Mouse (Mus musculus) liver, embryonic 16.5 days (tissue): ENCODE data around the gene Tufm. TPM values are rescaled to one million over a fixed set of nuclear protein-coding genes. Genes with fewer than 3 reads are reported as not detected.

ENCODE experiments used
- ATAC-seq: fragments of 200-750 bp; cut with Nextera tagmentation; 2 replicates; pipeline ENCODE4 v1.8.0; 2017; ENCODE audit warnings: low read depth, mild to moderate bottlenecking, moderate number of reproducible peaks, moderate library complexity
- H3K27ac ChIP-seq: fragments of 300-500 bp; sonication (generic); 2 replicates; pipeline ENCODE4 v1.5.1; 2014; ENCODE audit warnings: mild to moderate bottlenecking, low read length
- H3K27me3 ChIP-seq: fragments of 300-500 bp; sonication (generic); 2 replicates; pipeline ENCODE4 v1.6.1; 2014; ENCODE audit warnings: low read depth, low read length, mixed read lengths; ENCODE audit not compliant: control insufficient read depth, insufficient read depth
- H3K36me3 ChIP-seq: fragments of 300-500 bp; sonication (generic); 2 replicates; pipeline ENCODE4 v1.6.1; 2014; ENCODE audit warnings: mild to moderate bottlenecking; ENCODE audit not compliant: control insufficient read depth, insufficient read depth
- H3K4me1 ChIP-seq: fragments of 300-500 bp; sonication (generic); 2 replicates; pipeline ENCODE4 v1.6.1; 2014; ENCODE audit warnings: low read depth, low read length, mixed read lengths; ENCODE audit not compliant: control insufficient read depth
- H3K4me2 ChIP-seq: fragments of 300-500 bp; sonication (generic); 2 replicates; pipeline ENCODE4 v1.6.1; 2014; ENCODE audit warnings: low read depth, low read length, mixed read lengths
- H3K4me3 ChIP-seq: fragments of 300-500 bp; sonication (generic); 2 replicates; pipeline ENCODE4 v1.5.1; 2014; ENCODE audit warnings: low read depth, mild to moderate bottlenecking, low read length
- H3K9ac ChIP-seq: fragments of 300-500 bp; sonication (generic); 2 replicates; pipeline ENCODE4 v1.6.1; 2014; ENCODE audit warnings: low read depth, low read length
- H3K9me3 ChIP-seq: fragments of 300-500 bp; sonication (generic); replicated peaks from 2 replicates; pipeline ENCODE4 v1.6.1; 2016; ENCODE audit warnings: low read length; ENCODE audit not compliant: control insufficient read depth
- WGBS: fragments of 180-500 bp; shearing (Covaris S2); extraction: QIAGEN DNeasy Blood & Tissue Kit; methylation state at CpG from one replicate; pipeline ENCODE4 v1.1.7; 2014; ENCODE audit not compliant: insufficient replicate concordance; 5-methylcytosine and 5-hydroxymethylcytosine counted together
- polyA plus RNA-seq: library from polyadenylated mRNA; unstranded; fragments of >200 nt; fragmentation: Nextera tagmentation; extraction: Ambion mirVana; gene quantifications from 2 replicates; pipeline ENCODE4 v1.2.1, GENCODE M21; 2015

Tufm gene
- polyA plus RNA-seq, 1 experiment from 2014 or later = 84.0 TPM

DNA sequence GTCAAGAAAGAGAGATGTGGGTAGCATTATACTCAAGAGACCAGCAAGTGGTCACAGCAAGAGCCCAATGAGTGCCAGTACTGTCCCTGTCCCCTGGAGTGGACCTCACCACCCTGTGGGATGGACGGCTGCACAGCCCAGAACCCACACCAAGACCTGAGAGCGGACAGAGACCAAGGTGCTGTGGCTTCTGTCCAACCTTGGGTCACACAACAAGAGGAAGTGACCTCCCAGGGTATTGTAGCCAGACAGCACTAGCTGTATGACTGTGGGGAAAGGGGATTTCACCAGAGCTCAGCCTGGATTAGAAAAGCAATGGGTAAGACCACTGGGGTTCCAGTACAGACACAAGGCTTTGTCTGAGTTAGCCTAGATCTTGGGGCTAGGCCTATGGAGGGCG lies 34.9 kb upstream of the Tufm start:
- H3K36me3 ChIP-seq = no peaks in the 10 kb centered on the region
- no peak overlapping the region for H3K27ac ChIP-seq
- H3K4me3 ChIP-seq = no peak overlapping the region
- H3K4me1 ChIP-seq = no peaks in the 10 kb centered on the region
- no peak overlapping the region for H3K4me2 ChIP-seq
- H3K9ac ChIP-seq = no peak overlapping the region
- 74% methylated on average over 3 of the region's 3 CpGs for WGBS
- H3K9me3 ChIP-seq = no peaks in the 10 kb centered on the region
- H3K27me3 ChIP-seq = no peaks in the 10 kb centered on the region
- no peak for ATAC-seq

DNA sequence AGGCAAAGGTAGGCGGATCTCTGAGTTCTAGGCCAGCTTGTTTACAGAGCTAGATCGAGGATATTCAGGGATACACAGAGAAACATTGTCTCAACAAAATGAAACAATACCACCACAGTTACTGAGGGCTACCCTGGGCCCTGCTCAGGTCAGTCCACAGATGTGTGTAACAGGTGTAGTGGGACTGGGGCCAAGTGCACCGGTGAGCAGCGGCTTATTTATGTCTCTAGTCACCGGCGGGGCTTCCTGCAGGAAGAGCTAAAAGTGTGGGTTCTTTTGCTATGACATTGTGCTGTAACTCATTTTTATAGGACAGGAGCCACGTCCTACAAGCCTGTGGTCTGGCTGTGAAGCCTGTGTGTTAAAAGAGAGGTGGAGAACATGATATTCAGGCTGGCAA lies 33.3 kb upstream of the Tufm start:
- Histone ChIP-seq H3K9me3 (no peaks in the 10 kb centered on the region), H3K36me3 (no peaks in the 10 kb centered on the region), H3K27ac (no peak overlapping the region), H3K4me3 (no peak overlapping the region), H3K9ac (no peak overlapping the region), H3K27me3 (no peaks in the 10 kb centered on the region), H3K4me1 (no peaks in the 10 kb centered on the region), H3K4me2 (no peak overlapping the region)
- ATAC-seq = no peak
- WGBS = 43% methylated on average over 7 of the region's 7 CpGs

DNA sequence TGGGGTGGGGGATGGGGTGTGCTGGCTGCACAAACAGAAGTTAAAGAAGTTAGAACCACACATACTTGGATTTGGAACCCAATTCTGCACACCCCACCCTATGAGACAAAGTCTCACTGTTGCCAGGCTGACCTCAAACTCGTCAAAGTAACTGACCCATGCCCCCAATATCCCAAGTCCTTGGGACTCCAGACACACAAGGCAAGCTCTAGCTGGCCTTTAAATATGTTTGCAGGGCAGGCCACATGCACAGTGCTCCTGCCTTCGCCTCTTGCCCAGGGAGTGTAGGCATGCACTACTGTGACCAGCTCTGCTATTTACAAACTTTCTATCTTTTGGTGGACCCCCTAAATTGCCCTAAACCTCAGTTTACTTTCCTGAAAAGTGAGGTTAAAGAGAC lies 31.9 kb upstream of the Tufm start:
- no peak overlapping the region for H3K4me2 ChIP-seq
- no peaks in the 10 kb centered on the region for H3K4me1 ChIP-seq
- WGBS = 44% methylated on average over 2 of the region's 2 CpGs
- H3K36me3 ChIP-seq = no peaks in the 10 kb centered on the region
- ATAC-seq = no peak
- H3K9ac ChIP-seq = no peak overlapping the region
- no peak overlapping the region for H3K4me3 ChIP-seq
- no peak overlapping the region for H3K27ac ChIP-seq
- H3K27me3 ChIP-seq = no peaks in the 10 kb centered on the region
- H3K9me3 ChIP-seq = no peaks in the 10 kb centered on the region

DNA sequence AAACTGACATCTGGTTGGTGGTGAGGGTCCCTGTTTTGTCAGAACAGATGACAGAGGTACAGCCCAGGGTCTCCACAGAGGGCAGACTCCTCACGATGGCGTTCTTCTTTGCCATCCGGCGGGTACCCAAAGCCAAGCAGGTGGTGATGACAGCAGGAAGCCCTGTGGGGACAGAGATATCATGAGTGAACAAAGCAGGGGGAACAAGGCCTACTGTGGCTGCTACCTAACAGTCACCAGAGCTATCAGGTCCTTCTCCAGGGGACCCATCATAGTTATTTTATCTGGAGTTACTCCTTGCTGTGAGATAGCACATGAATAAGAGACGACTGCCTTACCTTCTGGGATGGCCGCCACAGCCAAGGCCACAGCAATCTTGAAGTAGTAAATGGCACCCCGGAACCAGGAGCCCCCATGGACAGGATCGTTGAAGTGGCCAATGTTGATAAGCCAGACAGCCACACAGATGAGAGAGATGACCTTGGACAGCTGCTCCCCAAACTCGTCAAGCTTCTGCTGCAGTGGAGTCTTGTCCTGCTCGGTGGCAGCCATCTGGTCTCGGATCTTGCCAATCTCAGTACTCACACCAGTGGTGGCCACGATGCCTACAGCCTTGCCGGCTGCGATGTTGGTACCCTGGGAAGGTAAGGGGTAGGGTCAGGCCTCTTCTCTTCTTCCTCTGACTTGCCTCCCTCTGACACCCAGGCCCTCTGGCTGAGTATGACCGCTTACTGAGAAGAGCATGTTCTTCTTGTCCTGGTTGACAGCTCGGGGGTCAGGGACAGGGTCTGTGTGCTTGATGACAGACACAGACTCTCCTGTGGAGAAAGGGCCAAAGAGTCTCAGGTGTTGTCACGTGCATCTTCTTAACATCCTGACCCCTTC lies 30.5 kb upstream of the Tufm start:
- H3K36me3 ChIP-seq = no peaks in the 10 kb centered on the region
- no peak for ATAC-seq
- no peaks in the 10 kb centered on the region for H3K4me1 ChIP-seq
- WGBS = 46% methylated on average over 17 of the region's 17 CpGs
- H3K9ac ChIP-seq = no peak overlapping the region
- no peaks in the 10 kb centered on the region for H3K27me3 ChIP-seq
- no peaks in the 10 kb centered on the region for H3K9me3 ChIP-seq
- no peak overlapping the region for H3K27ac ChIP-seq
- H3K4me2 ChIP-seq = no peak overlapping the region
- no peak overlapping the region for H3K4me3 ChIP-seq

DNA sequence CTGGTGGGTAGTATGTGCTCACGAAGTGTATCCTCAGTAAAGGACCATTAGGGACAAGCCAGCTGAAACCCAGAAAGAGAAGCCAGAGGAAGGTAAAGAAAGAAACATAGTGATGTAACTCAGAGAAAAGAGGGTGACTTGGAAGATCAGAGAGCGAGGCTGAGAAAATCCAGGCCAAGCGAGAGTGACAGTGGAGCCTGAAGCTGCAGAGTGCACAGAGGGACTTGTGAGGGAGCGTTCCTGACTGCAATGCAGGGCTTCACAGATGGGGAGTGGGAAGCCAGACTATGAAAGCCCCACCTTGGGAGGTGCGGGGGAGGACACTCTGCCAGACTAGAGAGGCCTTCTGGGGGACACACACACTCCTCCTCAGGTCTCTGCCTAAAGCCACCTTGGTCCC lies 28.9 kb upstream of the Tufm start:
- no peaks in the 10 kb centered on the region for H3K27me3 ChIP-seq
- H3K36me3 ChIP-seq = no peaks in the 10 kb centered on the region
- H3K27ac ChIP-seq = no peak overlapping the region
- no peak overlapping the region for H3K4me3 ChIP-seq
- H3K9me3 ChIP-seq = no peaks in the 10 kb centered on the region
- no peak overlapping the region for H3K9ac ChIP-seq
- no peaks in the 10 kb centered on the region for H3K4me1 ChIP-seq
- no peak for ATAC-seq
- no peak overlapping the region for H3K4me2 ChIP-seq
- 67% methylated on average over 5 of the region's 5 CpGs for WGBS

DNA sequence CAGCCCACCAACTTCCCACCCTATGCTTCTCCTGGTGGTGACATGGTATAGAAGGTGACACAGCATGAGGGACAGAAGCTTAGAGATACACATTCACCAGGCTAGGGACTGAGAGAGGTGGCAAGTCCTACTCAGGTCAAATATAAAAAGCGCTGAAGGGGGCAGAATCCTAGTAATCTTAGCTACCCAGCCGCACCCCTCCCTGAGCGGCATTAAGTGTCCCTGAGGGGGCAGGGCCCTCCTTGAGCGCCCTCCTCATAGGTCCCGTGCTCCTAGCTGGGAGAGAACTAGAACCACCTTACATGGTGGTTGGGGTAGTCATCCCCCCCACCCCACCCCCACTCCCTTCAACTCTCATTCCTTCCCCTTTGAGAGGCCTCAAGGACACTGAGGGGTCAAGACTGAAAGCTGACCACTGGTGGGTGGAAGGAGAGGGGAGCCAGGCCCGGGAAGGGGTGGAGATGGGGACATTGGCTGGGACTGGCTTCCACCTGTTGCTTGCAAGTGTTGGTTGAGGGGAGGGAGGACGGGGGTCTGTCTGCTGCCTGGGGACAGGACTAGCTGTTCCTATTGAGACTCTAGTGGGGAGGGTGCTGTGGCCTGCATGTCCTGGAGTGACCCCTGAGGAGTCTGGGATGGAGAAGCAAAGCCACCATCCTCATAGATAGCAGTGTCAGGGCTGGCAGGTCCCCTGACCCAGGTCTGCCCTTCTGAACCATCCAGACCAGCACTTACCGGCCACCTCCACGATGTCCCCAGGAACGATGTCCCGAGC lies 28.1 kb upstream of the Tufm start:
- no peak for ATAC-seq
- no peak overlapping the region for H3K4me2 ChIP-seq
- no peaks in the 10 kb centered on the region; the same call in 1 of the 2 replicates for H3K4me1 ChIP-seq
- no peaks in the 10 kb centered on the region for H3K36me3 ChIP-seq
- no peaks in the 10 kb centered on the region for H3K9me3 ChIP-seq
- no peaks in the 10 kb centered on the region for H3K27me3 ChIP-seq
- H3K4me3 ChIP-seq = no peak overlapping the region
- WGBS = 66% methylated on average over 11 of the region's 11 CpGs
- no peak overlapping the region for H3K9ac ChIP-seq
- H3K27ac ChIP-seq = no peak overlapping the region

DNA sequence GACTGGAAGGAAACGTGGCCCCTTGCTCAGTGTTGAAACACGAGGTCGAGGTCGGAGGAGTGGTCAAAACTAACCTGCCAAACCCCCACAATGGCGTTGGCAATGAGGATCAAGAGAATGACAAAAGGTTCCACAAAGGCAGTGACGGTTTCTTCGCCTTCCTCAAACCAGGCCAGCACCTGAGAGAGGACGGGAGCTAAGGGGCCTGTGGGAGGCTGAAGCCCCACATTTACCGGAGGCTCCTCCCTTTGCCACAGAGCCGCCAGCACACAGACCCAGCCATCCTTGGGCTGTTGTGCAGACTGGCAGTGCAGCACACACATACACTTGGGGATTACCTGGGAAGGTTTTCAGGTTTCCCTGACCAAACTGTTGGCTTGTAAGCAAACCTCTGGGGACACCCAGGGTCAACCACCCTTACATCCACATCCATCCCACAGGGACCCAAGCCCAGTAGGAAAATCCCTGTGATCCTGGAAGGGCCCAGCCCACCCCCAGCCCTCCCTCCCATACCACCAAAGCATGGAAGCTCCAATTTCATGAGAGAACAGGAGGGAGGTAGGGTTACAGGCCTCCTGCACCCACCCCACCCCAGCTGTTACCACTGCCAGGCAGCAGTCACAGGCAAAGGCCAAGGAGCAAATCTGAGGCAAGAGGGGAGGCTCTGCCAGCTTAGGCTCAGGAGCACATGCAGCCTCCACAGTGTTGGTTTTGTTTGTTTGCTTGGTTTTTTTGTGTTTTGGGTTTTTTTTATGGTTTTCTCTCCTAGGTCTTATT lies 26.4 kb upstream of the Tufm start:
- no peak overlapping the region for H3K9ac ChIP-seq
- 47% methylated on average over 10 of the region's 10 CpGs for WGBS
- no peak for ATAC-seq

DNA sequence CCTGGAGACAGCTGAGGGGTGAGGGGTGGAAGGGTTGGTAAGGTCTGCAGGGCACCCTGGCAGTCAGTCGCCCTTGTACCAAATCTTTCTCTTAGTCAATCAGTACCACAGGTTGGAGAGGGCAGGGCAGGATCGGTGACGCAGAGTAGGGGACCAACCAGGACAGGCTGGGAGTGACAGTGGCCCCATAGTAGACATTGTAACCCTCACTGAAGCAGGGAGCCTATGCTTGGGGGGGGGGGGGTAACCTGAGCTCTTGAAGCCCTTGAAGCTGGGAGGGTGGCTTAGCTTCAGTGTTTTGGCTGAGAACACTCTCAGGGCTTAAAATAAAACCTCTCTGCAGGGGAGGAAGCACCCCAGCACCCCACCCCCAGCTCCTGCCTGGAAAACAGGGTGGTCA lies 25.5 kb upstream of the Tufm start:
- Histone ChIP-seq H3K4me2 (no peak overlapping the region), H3K4me1 (peaks cover 12% of the 10 kb centered on the region), H3K27me3 (no peaks in the 10 kb centered on the region), H3K36me3 (no peaks in the 10 kb centered on the region), H3K27ac (no peak overlapping the region), H3K9ac (no peak overlapping the region), H3K9me3 (no peaks in the 10 kb centered on the region), H3K4me3 (no peak overlapping the region)
- no peak for ATAC-seq
- 76% methylated on average over 3 of the region's 3 CpGs for WGBS

More for the DNA sequence above, 26.4 kb upstream of the Tufm start:
- Histone ChIP-seq H3K27me3 (no peaks in the 10 kb centered on the region), H3K27ac (no peak overlapping the region), H3K36me3 (no peaks in the 10 kb centered on the region), H3K4me1 (peaks cover 12% of the 10 kb centered on the region), H3K9me3 (no peaks in the 10 kb centered on the region), H3K4me3 (no peak overlapping the region), H3K4me2 (no peak overlapping the region)
